Mouse (Mus musculus) neural tube, embryonic 11.5 days (tissue): ENCODE measurements around the gene Epb41l5. TPM values are rescaled to one million over a fixed set of nuclear protein-coding genes. Genes with fewer than 3 reads are reported as not detected.

Source experiments
- ATAC-seq: fragments of 200-750 bp; cut with Nextera tagmentation; 2 replicates; pipeline ENCODE4 v1.8.0; 2017; ENCODE audit warnings: moderate number of reproducible peaks, mild to moderate bottlenecking, moderate TSS enrichment, moderate library complexity; ENCODE audit not compliant: insufficient read depth, low FRiP score, low TSS enrichment
- DNase-seq: peaks from one replicate; pipeline ENCODE4 v3.0.0-alpha.2; 2015; ENCODE audit warnings: low spot score
- H3K27ac ChIP-seq: fragments of 300-500 bp; sonication (generic); 2 replicates; pipeline ENCODE4 v1.5.1; 2014; ENCODE audit warnings: low read depth, mild to moderate bottlenecking, low read length
- H3K27me3 ChIP-seq: fragments of 300-500 bp; sonication (generic); 2 replicates; pipeline ENCODE4 v1.6.1; 2014; ENCODE audit warnings: mild to moderate bottlenecking, low read length, mixed read lengths; ENCODE audit not compliant: control insufficient read depth, insufficient read depth
- H3K36me3 ChIP-seq: fragments of 300-500 bp; sonication (generic); 2 replicates; pipeline ENCODE4 v1.6.1; 2014; ENCODE audit warnings: mild to moderate bottlenecking, low read length, moderate library complexity, mixed read lengths; ENCODE audit not compliant: control insufficient read depth, insufficient read depth
- H3K4me1 ChIP-seq: fragments of 300-500 bp; sonication (generic); 2 replicates; pipeline ENCODE4 v1.6.1; 2014; ENCODE audit warnings: low read length, mixed read lengths; ENCODE audit not compliant: control insufficient read depth, insufficient read depth
- H3K4me2 ChIP-seq: fragments of 300-500 bp; sonication (generic); 2 replicates; pipeline ENCODE4 v1.6.1; 2014; ENCODE audit warnings: low read depth, mild to moderate bottlenecking, moderate library complexity
- H3K4me3 ChIP-seq: fragments of 300-500 bp; sonication (generic); 2 replicates; pipeline ENCODE4 v1.5.1; 2014; ENCODE audit warnings: low read depth, low read length
- H3K9ac ChIP-seq: fragments of 300-500 bp; sonication (generic); 2 replicates; pipeline ENCODE4 v1.6.1; 2014; ENCODE audit warnings: mild to moderate bottlenecking, low read length
- H3K9me3 ChIP-seq: fragments of 300-500 bp; sonication (generic); 2 replicates; pipeline ENCODE4 v1.6.1; 2016; ENCODE audit warnings: low read length; ENCODE audit not compliant: control insufficient read depth
- WGBS: fragments of 180-500 bp; shearing (Covaris S2); extraction: QIAGEN DNeasy Blood & Tissue Kit; methylation state at CpG from one replicate; pipeline ENCODE4 v1.1.7; 2014; 5-methylcytosine and 5-hydroxymethylcytosine counted together
- polyA plus RNA-seq: library from polyadenylated mRNA; unstranded; fragments of >200 nt; fragmentation: Nextera tagmentation; extraction: Ambion mirVana; gene quantifications from 2 replicates; pipeline ENCODE4 v1.2.1, GENCODE M21; 2014

The Epb41l5 gene
- polyA plus RNA-seq, 1 experiment from 2014 or later = 33.3 TPM

GRCm38 (mm10) chr1:119497346-119498004 is 151.3 kb downstream of the Epb41l5 start:
- no peaks in the 10 kb centered on the region for H3K4me1 ChIP-seq
- no peak overlapping the region for H3K9ac ChIP-seq
- H3K27ac ChIP-seq = no peak overlapping the region
- ATAC-seq = no peak
- H3K9me3 ChIP-seq = no peaks in the 10 kb centered on the region
- no peak for DNase-seq
- no peak overlapping the region for H3K4me3 ChIP-seq
- no peak overlapping the region for H3K4me2 ChIP-seq
- no peaks in the 10 kb centered on the region for H3K27me3 ChIP-seq
- WGBS = 74% methylated on average over 5 of the region's 5 CpGs
- H3K36me3 ChIP-seq = no peaks in the 10 kb centered on the region

- ATAC-seq (no peak), DNase-seq (no peak)
- Histone ChIP-seq H3K9ac (no peak overlapping the region), H3K27ac (no peak overlapping the region), H3K9me3 (no peaks in the 10 kb centered on the region), H3K36me3 (no peaks in the 10 kb centered on the region), H3K4me1 (no peaks in the 10 kb centered on the region), H3K4me2 (no peak overlapping the region), H3K27me3 (no peaks in the 10 kb centered on the region), H3K4me3 (no peak overlapping the region)
- 93% methylated on average over 6 of the region's 6 CpGs for WGBS
Observed at GRCm38 (mm10) chr1:119495396-119495775, 153.4 kb downstream of the Epb41l5 start.

Other genes with a start within 250 kb of the Epb41l5 start
- 0.51 and 0.64 TPM in 2 replicates for gene Inhbb, start 226.8 kb downstream of the Epb41l5 start, polyA plus RNA-seq
- gene Ralb, start 144.2 kb downstream of the Epb41l5 start, polyA plus RNA-seq = 78.6 and 84.1 TPM in 2 replicates
- gene Tmem185b, start 122.8 kb downstream of the Epb41l5 start, polyA plus RNA-seq = 23.1 and 23.7 TPM in 2 replicates
- gene Ptpn4, start 188.6 kb upstream of the Epb41l5 start, polyA plus RNA-seq = 13.0 and 14.9 TPM in 2 replicates